Mouse (Mus musculus): ENCODE measurements around the gene CN725425. TPM values are rescaled to one million over a fixed set of nuclear protein-coding genes. Genes with fewer than 3 reads are reported as not detected.

CN725425 gene
- polyA plus RNA-seq, 1 experiment, result 0.10 TPM

GRCm38 (mm10) chr15:91172193-91172592, 27.1 kb upstream of the CN725425 start:
- H3K27ac ChIP-seq (ENCODE audit: insufficient read depth, low read length), result no peak overlapping the region
- TF ChIP-seq CTCF (IDR thresholded peaks at IDR 0.05; ENCODE audit: extremely low read depth, insufficient read depth, low read length), result no peak
- no peak for TF ChIP-seq POLR2A (IDR thresholded peaks at IDR 0.05; ENCODE audit: extremely low read depth, insufficient read depth, low read length)
- no peak overlapping the region for H3K4me3 ChIP-seq (ENCODE audit: insufficient read depth, low read length)
- no peaks in the 10 kb centered on the region for H3K4me1 ChIP-seq (ENCODE audit: control insufficient read depth, insufficient read depth, low read length)

GRCm38 (mm10) chr15:91178656-91179314, 20.5 kb upstream of the CN725425 start:
- Histone ChIP-seq H3K4me3 (ENCODE audit: insufficient read depth, low read length) (no peak overlapping the region), H3K27ac (ENCODE audit: insufficient read depth, low read length) (no peak overlapping the region), H3K4me1 (ENCODE audit: control insufficient read depth, insufficient read depth, low read length) (peaks cover 2% of the 10 kb centered on the region; the same call in 1 of the 2 replicates)
- TF ChIP-seq POLR2A (IDR thresholded peaks at IDR 0.05; ENCODE audit: extremely low read depth, insufficient read depth, low read length) (no peak), CTCF (IDR thresholded peaks at IDR 0.05; ENCODE audit: extremely low read depth, insufficient read depth, low read length) (no peak)

DNA sequence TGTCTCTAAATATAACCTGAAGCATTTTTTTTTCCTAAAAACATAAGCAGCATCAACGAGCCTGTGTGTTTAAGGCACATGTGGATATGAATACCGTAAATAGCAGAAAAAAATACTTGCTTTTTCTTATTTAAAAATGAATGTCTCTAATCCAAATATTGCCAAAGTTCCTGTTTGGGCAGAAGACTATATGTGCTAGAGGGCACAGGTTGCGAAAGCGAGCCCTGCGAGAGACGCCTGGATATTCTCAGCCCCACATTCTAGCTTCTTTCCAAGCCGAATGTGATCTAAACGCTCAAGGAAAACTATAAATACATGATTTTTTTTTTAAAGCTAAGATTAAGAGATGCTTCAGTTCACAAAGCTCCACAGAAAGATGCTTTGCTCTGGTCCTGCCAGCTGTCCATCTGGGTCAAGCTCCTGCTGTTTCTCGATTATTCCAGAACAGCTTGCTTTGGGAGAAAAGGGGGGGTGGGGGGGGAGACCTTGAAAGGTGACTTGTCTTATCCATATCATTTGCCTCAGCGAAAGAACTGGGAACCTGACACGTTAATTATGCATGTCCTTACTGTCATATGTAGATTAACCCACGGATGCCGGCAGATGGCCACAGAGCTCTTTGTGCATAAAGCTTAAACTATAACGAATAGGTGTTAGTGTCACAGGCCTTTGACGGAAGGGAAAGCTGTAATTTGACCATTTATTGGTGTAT, 19.2 kb upstream of the CN725425 start:
- TF ChIP-seq CTCF (IDR thresholded peaks at IDR 0.05; ENCODE audit: extremely low read depth, insufficient read depth, low read length) (no peak), POLR2A (IDR thresholded peaks at IDR 0.05; ENCODE audit: extremely low read depth, insufficient read depth, low read length) (no peak)

DNA sequence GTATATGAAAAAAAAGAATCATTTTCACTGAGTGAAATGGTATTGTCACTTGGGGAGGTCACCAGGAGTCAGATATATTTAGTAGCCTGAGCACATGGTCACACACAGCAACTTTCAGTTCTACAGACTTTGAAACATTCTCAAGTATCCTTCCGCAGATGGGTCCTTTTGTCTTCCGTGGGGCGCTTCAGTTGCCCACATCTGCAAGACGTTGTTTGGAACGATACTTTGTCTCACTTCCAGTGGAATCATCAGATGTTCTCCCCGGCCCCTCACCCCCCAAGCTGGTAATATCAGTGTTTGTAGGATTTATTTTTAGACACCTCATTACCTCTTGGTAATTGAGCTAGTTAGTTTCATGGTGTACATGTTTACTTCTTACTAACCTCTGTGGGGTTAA, 12.9 kb upstream of the CN725425 start:
- TF ChIP-seq CTCF (IDR thresholded peaks at IDR 0.05; ENCODE audit: extremely low read depth, insufficient read depth, low read length) (no peak), POLR2A (IDR thresholded peaks at IDR 0.05; ENCODE audit: extremely low read depth, insufficient read depth, low read length) (no peak)
- Histone ChIP-seq H3K4me1 (ENCODE audit: control insufficient read depth, insufficient read depth, low read length) (no peaks in the 10 kb centered on the region), H3K4me3 (ENCODE audit: insufficient read depth, low read length) (no peak overlapping the region), H3K27ac (ENCODE audit: insufficient read depth, low read length) (no peak overlapping the region)

More for the DNA sequence above, 19.2 kb upstream of the CN725425 start:
- H3K4me3 ChIP-seq (ENCODE audit: insufficient read depth, low read length), result no peak overlapping the region
- no peak overlapping the region for H3K27ac ChIP-seq (ENCODE audit: insufficient read depth, low read length)
- peaks cover 2% of the 10 kb centered on the region; the same call in 1 of the 2 replicates for H3K4me1 ChIP-seq (ENCODE audit: control insufficient read depth, insufficient read depth, low read length)

DNA sequence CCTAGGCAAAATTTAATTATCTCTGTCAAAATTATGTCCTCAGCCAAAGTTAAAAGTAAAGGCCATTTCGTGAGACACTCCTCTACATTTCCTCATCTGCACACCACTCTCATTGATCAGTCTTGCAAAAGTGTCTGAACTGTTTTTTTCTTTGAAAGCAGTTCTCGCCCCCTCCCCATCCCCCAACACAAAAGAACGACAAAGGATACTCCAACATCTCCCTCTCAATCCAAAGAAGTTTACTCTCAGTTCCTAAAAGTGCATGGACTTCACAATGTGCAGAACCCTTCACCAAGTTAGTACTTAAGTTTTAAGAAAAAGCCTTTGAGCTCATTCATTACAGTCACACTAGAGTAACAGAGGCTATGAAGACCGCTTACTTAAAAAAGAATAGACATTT, 9.3 kb upstream of the CN725425 start:
- no peaks in the 10 kb centered on the region for H3K4me1 ChIP-seq (ENCODE audit: control insufficient read depth, insufficient read depth, low read length)
- H3K27ac ChIP-seq (ENCODE audit: insufficient read depth, low read length), result 0 out of 2 replicates have a peak overlapping the region, but pooled peaks have one; percentile 29
- TF ChIP-seq CTCF (IDR thresholded peaks at IDR 0.05; ENCODE audit: extremely low read depth, insufficient read depth, low read length), result no peak
- no peak for TF ChIP-seq POLR2A (IDR thresholded peaks at IDR 0.05; ENCODE audit: extremely low read depth, insufficient read depth, low read length)
- peak overlapping the region; percentile 46 for H3K4me3 ChIP-seq (ENCODE audit: insufficient read depth, low read length)

DNA sequence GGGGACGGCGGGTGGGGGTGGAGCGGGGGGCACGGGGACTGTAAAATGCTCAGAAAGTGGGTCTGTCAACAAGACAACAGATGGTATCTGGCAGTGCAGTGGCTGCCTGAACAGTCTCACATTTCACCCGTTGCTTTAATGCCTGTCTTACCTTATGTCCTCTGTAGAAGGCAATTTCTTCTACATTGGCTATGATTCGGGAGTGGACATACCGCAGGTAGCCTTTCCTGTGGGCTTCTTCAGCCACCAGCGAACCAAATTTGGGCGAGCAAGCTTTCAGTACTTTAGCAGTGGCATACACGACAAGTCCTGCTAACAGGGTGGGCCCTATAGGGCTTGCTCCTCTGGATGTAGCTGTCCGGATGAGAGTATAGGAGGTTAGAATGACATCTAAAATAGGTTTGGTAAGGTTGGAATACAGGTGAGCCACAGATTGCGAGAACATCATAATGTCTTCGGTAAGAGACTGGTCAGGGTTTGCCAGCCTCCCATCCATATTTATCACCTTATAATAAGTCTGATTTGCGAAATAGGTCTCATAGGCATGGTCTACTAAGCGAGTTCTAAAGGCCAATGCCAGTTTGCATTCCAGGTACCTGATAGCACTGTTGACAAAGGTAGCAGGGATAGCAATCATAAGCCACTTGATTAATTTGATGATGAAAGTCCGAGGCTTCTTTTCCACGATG, 8.6 kb upstream of the CN725425 start:
- no peak for TF ChIP-seq POLR2A (IDR thresholded peaks at IDR 0.05; ENCODE audit: extremely low read depth, insufficient read depth, low read length)
- TF ChIP-seq CTCF (IDR thresholded peaks at IDR 0.05; ENCODE audit: extremely low read depth, insufficient read depth, low read length), result no peak
- Histone ChIP-seq H3K4me3 (ENCODE audit: insufficient read depth, low read length) (peak overlapping the region; percentile 46), H3K27ac (ENCODE audit: insufficient read depth, low read length) (peak overlapping the region; percentile 34; the same call in 1 of the 2 replicates), H3K4me1 (ENCODE audit: control insufficient read depth, insufficient read depth, low read length) (no peaks in the 10 kb centered on the region)

GRCm38 (mm10) chr15:91191412-91192222, 7.7 kb upstream of the CN725425 start, which contains the start of gene Abcd2:
Abcd2 (minus strand) TSS chr15:91191799.
- TF ChIP-seq CTCF (IDR thresholded peaks at IDR 0.05; ENCODE audit: extremely low read depth, insufficient read depth, low read length) (no peak), POLR2A (IDR thresholded peaks at IDR 0.05; ENCODE audit: extremely low read depth, insufficient read depth, low read length) (peak; percentile 47; the same call in 1 of the 2 replicates)

GRCm38 (mm10) chr15:91192223-91192598, 7.1 kb upstream of the CN725425 start:
- Histone ChIP-seq H3K27ac (ENCODE audit: insufficient read depth, low read length) (no peak overlapping the region), H3K4me1 (ENCODE audit: control insufficient read depth, insufficient read depth, low read length) (no peaks in the 10 kb centered on the region), H3K4me3 (ENCODE audit: insufficient read depth, low read length) (peak overlapping the region; percentile 46)
- TF ChIP-seq POLR2A (IDR thresholded peaks at IDR 0.05; ENCODE audit: extremely low read depth, insufficient read depth, low read length) (no peak), CTCF (IDR thresholded peaks at IDR 0.05; ENCODE audit: extremely low read depth, insufficient read depth, low read length) (no peak)

More at GRCm38 (mm10) chr15:91191412-91192222, 7.7 kb upstream of the CN725425 start, which contains the start of gene Abcd2:
- H3K4me3 ChIP-seq (ENCODE audit: insufficient read depth, low read length), result peak within 1 kb of the TSS; percentile 46
- peak within 1 kb of the TSS; percentile 34 for H3K27ac ChIP-seq (ENCODE audit: insufficient read depth, low read length)
- H3K4me1 ChIP-seq (ENCODE audit: control insufficient read depth, insufficient read depth, low read length), result no peaks in the 10 kb centered on the region

DNA sequence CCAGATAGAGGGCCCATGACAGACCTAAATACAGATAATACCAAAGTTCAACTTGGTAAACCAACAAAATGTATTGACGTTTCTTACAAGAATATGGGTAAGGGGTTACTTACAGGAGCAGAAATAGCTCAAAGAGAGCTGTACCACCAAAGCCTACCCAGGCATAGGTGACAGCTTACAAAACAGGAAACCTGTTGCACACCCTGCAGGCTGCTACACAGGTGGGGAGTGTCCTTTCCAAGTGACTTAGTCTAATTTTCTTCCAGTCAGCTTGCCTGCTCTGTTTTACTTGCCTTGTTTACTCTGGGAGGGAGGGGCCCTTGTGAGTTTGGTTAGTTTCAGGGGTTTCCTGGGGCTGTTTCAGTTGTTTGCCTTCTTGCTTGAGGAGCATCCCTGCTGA, 1.5 kb downstream of the CN725425 start:
- TF ChIP-seq POLR2A (IDR thresholded peaks at IDR 0.05; ENCODE audit: extremely low read depth, insufficient read depth, low read length) (no peak), CTCF (IDR thresholded peaks at IDR 0.05; ENCODE audit: extremely low read depth, insufficient read depth, low read length) (no peak)
- no peaks in the 10 kb centered on the region for H3K4me1 ChIP-seq (ENCODE audit: control insufficient read depth, insufficient read depth, low read length)
- H3K4me3 ChIP-seq (ENCODE audit: insufficient read depth, low read length), result no peak overlapping the region
- H3K27ac ChIP-seq (ENCODE audit: insufficient read depth, low read length), result no peak overlapping the region

All from cortical plate, adult 2 months (tissue).